Mouse (Mus musculus) retina, postnatal 7 days (tissue): Measurements from ENCODE around the gene Chmp4b.

ENCODE experiments used
- DNase-seq: peaks from one replicate; pipeline ENCODE4 v3.0.0-alpha.2; 2012; ENCODE audit warnings: low read depth, low spot score

Chmp4b gene

DNA sequence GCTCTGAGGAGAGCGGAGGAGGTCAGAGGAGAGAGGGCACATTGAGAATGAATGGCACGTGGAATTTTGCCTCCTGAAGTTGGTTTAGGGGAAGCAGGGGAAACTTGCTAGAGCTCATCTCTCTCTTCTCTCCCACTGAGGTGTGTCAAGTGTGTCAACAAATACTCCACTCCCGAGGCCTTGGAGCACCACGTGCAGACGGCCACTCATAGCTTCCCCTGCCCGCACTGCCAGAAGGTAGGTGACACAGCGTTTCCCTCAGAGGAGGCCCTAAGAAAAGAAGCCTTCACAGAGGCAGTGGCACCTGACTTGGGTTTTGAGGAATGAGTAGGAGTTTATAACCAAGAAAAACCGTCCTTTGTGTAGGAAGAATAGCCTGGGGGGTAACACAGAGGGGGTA, 10.3 kb upstream of the Chmp4b start:
- no peak for DNase-seq

DNA sequence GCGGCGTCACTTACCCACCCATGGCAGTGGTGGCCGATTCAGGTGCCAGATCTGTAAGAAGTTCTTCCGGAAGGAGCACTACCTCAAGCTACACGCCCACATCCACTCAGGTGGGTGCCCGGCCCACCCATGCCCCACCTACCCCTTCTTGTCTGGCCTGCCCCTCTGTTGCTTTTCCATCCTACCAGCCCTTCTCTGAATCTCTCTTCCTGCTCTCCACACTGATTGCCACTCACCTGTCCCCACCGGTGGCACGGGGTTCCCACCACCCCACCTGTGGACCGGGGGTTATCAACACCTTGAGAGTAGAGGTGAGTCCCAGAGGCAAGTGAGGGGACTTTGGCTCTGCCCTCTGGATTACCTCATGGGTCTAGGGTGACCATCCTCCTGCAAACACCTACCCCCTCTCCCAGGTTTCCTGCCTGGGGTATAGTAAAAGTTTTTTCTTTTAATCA, 9.5 kb upstream of the Chmp4b start:
- DNase-seq: no peak

DNA sequence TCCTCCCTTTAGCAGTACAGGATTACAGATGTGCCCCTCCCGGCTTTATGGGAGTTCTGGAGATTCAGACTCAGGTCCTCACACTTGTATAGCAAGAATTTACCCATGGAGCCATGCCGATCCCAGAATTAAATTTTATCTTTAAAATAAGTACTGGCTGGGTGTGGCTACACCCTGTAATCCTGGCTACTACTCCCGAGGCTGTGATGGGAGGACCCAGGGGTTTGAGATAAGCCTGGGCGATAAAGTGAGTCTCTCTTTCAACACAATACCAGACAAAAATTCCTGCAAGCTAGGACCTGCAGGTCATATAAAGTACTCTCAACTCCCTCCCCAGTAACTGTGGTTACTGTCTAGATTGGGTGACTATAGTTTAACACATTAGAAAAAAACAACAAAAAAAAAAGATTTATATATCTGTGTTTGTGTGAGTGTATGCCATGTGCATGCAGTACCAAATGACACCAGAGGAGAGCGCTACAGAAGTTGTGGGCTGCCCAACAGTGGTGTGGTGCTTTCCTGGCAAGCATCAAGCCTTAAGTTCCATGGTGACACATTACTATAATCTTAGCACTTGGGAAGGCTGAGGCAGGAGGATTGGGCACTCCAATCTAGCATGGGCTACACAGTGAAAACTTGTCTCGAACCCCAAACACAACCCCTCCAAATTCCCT, 8.7 kb upstream of the Chmp4b start:
- DNase-seq: no peak

DNA sequence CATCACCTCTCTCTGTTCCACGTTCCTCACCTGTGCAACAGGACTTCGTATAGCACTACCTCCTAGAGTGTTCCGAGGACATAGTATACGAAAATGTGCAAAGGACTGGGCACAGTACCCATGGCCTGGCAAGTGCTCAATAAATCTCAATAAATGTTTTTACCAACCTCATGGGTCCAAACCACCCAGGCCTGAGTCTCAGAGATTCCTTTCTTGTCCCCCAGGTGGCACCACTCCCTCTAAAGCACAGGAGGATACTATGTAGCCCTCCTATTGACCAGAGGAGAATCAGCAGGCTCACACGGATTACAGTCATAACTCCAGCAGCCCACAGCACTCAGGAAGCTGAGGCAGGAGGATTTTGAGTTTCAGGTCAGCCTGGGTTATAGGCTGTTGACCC, 4.9 kb upstream of the Chmp4b start:
- no peak for DNase-seq

DNA sequence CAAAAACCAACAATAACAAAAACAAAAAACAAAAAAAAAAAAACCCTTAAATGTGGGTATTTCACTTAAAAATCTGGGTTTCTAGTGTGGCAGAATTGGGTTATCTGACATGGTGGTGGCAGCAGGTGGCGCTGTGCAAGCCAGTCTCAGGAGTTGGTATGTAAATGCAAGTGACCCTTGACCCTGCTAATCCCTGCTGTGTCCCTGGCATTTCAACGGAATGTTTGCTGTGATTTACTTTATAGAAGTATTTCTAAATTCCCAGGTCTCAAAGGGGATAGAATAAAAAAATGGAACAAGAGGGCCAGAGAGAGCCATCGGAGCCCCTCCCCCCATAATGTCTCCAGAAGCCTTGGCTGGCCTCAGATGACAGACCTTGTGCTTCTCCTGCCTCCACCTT, 3.4 kb upstream of the Chmp4b start:
- no peak for DNase-seq

DNA sequence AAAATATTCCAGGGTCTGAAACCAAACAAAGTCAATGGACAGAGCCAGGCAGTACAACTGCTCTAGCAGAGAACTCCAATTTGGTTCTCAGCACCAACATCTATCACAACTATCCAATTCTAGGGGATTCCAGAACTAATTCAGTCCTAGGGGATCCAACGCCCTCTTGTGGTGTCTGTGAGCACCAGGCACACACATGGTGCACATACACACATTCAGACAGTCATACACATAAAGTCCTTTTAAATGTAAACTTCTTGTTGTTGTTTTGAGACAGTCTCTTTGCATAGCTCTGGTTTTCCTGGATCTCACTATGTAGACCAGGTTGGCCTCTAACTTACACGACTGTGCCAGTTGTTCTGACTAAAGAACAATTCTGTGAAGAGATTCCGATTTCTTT, 1.1 kb upstream of the Chmp4b start:
- DNase-seq: no peak

DNA sequence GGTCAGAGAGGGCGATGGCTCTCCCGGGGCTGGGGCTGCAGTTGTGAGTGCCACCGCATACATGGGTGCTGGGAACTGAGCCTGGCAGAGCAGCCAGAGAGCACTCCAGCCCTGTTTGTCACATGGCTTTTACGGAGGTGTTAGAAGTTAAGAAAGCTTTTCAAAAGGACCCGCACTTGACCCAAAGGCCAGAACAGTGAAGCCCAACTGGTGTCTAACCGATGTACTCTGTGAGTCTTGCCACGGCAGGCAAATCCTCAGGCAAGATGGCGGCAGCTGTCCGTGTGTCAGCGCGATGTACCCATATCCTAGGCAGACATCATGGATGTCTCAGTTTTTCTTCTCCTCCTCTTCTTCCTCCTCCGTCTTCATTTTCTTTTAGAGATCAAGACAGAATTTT, 3.5 kb downstream of the Chmp4b start:
- no peak for DNase-seq

DNA sequence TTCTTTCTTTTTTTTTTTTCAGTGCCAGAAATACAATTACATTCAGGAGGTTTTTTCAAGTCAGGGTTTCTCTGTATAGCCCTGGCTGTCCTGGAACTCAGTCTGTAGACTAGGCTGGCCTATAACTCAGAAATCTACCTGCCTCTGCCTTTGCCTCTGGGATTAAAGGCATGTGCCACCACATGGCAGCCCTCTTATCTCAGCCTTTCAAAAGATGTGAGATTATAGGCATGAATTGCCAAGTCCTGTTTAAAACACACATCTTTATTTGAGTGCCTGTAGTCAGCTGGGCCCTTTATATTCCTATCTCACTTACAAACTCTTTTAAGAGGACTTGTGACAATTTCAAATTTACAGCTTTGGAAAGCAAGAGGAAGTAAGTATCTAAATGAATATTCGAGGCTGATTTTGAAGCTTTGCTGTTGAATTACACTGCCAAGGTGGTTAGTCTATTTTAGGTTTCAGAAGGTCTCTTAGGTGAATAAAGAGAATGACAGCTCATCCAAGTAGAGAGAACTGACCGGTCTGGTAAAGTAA, 4.4 kb downstream of the Chmp4b start:
- DNase-seq: no peak

DNA sequence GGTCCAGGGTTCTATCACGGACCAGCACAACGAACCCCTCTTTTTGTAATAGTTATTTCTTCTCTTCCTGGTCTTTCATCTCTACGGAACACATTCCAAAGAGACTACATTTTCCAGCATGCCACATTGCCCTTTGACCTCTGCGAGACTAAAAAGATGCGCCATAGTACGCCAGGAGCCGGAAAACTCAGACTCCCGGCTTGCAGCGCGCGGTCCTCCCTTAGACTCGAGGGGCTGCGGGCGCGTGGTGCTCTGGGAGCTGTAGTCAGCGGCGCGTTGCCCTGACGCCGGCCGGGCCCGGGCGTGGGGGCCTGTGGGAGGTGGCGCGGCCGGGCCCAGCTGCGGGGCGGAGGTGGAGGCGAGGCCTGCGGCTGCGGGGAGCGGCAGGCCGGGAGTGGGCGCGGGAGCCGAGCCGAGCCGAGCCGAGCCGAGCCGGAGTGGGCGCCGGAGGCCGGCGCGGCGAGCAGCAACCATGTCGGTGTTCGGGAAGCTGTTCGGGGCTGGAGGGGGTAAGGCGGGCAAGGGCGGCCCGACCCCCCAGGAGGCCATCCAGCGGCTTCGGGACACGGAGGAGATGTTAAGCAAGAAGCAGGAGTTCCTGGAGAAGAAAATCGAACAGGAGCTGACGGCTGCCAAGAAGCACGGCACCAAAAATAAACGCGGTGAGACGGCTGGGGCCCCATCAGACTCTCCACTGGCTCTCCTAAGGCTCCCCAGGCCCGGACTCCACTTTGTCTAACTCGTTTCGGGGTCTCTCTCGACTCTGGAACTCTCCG, 5.4 kb downstream of the Chmp4b start:
- peak; percentile 94 for DNase-seq

DNA sequence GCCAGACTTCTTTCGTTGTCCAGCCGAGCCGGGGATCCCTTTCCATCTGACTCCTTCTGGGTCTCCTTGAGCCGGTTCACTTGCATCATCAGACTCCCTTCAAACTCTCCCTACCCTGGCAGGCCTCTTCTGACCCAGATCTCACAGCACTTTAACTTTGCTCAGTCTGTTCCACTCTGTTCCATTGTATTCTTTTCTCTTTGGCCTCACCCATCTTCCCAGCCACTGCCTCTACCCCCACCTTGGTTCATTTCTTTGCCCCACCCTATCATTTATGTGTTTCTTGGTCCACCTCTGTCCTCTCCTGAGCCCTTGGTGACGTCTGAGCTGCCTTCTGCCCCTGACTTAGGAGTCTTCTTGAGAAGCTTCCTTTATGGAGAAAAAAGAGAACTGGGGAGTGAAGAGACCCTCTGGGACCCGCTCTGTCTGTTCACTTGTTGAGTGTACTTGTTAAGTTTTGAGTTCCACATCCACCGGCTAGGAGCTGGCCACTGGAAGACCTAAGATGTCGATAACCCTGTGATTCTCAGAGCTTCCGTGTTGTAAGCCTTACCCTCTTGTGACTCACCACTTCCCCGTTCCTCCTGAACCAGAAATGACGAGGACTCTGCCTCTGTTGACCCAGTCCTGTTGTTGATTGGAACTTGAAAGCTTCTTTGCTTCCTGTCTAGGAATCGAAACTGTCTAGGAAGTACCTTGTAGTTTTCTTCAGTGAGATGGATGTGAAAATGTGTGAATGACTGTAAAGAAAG, 6.2 kb downstream of the Chmp4b start:
- no peak for DNase-seq

DNA sequence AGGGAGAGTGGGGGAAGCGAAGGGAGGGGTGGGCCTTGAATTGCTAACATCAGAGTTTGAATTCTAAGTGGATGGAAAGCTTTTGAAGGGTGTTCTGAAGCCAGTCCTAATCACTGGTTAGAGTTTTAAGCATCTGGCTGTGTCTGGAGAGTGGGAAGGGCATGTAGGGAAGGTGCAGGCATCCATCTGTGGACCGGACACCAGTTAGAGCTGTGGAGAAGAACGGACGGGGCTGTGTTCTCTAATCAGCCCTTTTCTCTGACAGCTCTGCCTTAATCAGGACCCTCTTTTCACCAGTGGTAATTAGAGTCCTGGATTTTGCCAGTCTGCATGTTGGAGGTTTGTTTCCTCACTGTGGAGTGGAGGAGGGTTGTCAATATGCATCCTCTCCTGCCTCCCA, 7.6 kb downstream of the Chmp4b start:
- no peak for DNase-seq

DNA sequence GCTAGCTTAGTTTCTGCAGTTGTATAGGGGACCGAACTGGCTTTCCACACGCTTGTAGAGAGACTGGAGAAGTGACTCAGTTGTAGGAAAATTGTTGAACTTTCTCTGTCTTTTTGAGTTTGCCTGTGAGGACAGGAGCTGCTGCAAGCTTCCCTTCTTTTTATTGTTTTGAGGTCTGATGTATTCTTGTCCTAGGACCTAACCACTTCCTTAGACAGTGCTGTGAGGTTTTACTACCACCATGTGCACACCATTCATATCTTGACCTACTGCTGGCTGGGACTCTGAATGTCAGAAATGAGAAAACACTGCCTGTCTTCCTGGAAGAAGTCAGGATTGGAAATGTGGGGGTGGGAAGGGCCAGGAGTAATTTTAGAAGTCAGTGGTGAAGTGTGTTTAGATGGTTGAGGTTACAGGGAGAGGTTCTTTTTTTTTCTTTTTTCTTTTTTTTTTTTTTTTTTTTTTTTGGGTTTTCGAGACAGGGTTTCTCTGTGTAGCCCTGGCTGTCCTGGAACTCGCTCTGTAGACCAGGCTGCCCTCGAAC, 8.1 kb downstream of the Chmp4b start:
- no peak for DNase-seq

DNA sequence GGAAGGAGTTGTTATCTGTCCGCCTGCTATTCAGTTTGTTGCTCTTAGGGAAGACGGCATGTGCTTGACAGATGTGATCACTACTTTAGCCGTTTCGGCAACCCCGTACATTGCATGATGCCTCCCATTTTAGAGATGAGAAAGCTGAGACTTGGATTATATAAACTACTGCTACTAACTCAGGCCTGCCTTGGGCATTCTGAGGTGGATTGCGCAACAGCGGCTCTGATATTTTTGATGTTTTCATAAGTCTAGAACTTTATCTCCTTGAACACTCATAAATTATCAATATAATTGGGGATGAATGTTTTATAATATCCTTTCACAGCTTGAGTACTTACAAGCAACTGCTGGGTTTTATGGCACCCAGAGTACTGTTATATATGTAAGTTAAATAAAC, 17.2 kb downstream of the Chmp4b start:
- DNase-seq: no peak

DNA sequence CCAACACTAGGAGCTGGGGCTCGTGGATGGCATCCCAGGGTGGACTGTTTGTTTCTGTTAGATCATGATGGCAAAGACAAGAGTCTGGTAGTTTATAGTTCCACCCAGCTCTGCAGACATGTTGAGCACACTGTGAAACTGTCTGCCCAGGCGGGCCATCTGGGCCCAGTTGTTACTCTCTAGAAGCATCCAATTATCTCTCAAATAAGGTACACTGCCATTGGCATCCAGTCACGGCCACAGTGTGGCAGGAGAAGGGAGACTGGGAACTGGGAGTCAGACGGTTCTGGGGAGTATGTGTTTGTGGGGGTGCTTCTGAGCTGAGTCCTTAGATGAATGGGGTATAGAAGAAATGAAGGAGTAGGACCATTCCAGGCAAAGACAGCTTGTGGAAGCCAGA, 18.6 kb downstream of the Chmp4b start:
- no peak for DNase-seq

DNA sequence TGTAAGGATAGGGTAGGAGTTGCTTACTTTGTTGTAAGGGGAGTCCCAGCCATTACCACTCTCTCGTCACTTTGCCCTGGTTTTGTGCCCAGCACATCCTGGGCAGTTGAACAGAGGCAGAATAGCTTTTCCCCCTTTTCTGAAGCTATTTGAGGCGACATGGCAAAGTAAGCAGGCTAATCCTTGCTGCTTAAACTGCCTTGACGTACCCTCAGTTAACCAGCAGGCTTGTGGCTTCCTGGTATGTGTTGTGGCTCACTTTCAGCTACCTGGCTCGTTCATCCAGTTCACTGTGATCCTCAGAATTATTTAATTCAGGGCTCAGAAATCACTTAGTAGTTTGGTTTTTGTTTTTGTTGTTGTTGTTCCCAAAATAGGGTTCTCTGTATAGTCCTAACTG, 19.2 kb downstream of the Chmp4b start:
- DNase-seq: no peak

DNA sequence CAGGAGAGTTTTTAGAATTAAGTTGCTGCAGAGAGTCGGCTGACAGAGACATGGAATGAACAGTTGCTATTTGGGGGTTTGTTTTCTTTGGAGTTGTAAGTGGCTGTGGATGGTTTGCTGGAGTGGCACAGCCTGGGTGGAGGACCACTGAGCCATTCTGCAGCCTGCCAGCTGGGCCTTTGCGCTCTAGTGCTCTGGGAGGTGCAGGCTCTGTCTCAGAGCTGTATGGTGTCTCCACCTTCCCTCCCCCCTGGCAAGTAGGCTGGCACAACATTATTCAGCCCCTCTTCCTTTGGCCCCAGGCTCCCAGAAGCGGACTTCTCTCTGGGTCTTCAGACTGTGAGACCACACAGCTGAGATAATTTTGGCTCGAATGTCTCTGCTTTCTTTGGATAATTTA, 22.5 kb downstream of the Chmp4b start:
- no peak for DNase-seq

DNA sequence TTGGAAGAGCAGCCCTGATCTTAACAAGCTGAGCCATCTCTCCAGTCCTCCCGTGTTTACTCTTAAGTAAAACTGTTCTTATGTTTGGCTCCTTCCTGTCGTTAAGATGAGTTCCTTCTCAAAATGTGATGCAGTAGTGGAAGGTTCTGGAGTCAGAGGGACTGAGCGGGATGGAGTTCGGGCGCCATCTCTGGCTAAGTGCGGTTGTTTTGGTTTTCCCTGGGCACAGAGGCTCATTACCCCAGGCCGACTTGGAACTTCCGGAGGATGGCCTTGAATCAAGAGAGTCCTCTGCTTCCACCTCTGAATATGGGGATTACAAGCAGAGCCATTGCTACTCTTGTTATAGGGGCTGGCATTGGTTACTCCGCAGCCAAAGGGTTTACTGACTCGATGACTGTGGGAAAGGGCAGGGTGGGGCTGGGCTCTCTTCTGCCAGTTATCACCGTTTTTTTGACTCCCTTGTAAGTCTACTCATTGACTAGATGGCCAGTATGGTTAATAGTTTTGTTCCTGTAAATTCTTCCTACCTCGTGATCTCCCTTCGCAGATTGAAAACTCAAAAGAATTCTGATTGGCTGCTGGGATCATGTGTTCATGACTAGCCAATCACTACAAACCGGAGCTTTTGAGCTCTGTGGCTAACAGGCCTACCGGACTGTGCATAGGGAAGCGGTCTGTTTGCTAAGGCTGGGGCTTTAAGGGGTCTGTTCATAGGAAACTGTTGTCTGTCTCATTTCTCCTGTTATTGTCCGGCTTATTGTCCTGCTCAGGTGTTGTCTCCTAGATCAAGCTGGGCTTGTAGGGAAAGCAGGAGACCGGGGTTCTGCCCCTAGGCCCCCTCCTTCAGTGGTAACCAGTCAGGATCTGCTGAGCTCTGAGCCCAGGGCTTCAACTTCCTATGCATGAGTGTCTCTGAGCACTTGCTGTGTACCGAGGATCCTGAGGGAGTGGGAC, 25.4 kb downstream of the Chmp4b start:
- peak; percentile 50 for DNase-seq

DNA sequence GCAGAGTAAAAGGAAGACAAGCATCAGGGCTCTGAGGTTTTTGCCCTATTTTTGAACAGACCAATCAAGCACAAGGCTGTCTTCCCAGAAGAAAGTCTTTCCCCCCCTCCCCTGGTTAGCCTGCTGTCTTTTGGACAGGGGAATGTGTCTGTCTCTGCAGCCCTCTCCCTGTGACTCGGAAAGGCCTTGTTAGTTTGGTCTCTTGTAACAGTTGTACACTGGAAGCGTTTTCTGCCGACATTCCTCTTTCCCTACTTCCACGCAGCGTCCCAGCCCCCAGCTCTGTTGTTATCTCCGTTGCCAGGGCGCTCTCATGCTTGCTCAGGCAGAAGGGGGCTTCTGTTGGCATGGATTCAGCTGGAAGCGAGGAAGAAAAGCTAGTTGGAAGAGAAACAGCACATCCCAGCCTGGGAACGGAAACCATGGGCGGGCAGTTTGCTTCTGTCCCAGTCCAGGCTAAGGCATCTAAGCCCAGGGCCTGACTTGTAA, 26.2 kb downstream of the Chmp4b start:
- DNase-seq: peak; percentile 61

DNA sequence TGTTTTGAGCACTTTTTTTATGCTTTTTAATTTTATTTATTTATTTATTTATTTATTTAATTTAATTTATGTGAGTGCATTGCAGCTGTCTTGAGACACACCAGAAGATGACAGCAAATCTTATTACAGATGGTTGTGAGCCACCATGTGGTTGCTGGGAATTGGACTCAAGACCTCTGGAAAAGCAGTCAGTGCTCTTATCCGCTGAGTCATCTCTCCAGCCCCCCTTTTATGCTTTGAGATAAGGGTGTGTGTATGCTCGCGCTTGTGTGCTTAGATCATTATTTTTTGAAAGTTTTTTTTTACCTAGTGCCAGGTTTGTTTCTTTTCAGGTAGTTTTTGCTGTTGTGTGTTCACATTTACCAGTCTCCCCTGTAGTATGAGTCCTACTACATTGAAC, 27.5 kb downstream of the Chmp4b start:
- no peak for DNase-seq

DNA sequence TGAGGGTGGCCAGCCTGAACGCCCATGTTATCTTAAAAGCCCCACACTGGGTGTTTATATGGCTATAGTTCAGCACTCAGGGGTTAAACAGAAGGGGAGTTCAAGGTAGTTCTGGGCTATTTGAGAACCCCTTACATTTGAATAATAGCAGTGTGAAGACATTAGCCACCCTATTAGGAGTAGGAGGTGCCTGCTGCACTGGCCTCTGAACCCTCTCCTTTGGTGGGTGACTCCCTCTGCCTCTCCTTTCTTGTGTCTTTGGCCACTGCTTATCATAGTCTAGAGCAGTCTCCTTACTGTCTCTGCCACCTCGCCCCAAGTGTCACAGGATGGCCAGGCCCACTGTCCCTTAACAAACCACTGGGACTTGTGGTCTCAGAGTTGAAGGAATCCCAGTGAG, 28.8 kb downstream of the Chmp4b start:
- no peak for DNase-seq

DNA sequence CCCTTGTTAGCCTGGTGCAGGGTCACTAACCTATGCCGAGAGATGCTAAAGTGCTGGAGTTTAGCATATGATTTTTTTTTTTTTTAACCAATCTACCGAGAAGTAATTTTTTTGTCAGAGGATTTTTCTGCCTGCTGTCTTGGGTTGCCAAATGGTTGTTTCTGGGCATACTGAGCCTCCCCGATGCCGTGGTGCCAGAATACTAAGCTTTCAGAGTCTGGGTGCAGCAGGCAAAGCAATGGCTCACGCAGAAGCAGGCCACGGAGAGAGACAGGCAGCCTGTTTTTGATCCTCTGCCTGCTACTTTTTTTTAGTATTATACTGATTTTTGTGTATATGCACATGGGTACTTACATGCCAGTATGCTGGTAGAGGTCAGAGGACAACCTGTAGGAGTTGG, 29.4 kb downstream of the Chmp4b start:
- no peak for DNase-seq
